Mouse (Mus musculus): ENCODE data around the gene Rnf111. TPM values are rescaled to one million over a fixed set of nuclear protein-coding genes. Genes with fewer than 3 reads are reported as not detected.

Rnf111 gene
- polyA plus RNA-seq, 1 experiment from 2014 or later: 27.0 TPM

DNA sequence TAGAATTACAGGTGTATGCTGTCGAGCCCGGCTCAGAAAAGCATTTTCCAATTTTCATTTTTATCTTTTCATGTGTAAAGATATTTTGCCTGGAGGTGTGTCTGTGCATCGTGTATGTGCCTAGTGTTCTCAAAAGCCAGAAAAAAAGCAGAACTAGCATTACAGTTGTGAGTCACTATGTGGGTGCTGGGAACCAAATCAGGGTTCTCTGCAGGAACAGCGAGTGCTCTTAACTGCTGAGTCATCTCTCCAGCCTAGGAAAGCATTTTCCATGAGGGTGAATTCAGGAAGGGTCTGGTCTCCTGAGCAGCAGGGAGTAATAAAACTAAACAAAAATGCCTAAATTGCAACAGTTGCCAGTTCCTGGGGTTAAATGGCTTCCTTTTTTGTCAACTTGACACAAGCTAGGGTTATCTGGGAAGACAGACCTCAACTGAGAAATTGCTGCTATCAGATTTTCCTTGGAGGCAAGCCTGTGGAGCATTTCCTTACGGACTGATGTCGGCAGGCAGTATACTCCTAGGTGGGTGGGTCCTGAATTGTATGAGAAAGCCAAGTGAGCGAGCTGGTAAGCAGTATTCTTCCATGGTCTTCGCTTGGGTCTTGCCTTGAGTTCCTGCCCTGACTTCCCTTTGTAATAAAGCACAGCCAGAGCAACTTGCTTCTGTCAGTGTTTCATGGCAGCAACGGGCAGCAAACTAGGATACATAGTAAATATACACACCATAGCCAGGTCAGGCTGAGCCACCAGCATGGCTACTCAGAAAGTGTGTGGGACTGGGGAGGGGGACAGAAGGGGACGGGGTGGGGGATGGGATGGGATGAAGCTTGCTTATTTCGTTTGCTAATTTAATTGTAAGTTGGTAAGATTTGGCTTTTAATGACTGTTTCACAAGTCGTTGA, 111.6 kb downstream of the Rnf111 start:
- Histone ChIP-seq H3K9ac (no peak overlapping the region), H3K4me3 (no peak overlapping the region), H3K4me1 (no peaks in the 10 kb centered on the region), H3K9me3 (no peaks in the 10 kb centered on the region), H3K27ac (no peak overlapping the region), H3K4me2 (no peak overlapping the region), H3K36me3 (peaks cover 15% of the 10 kb centered on the region; the same call in 1 of the 2 replicates), H3K27me3 (no peaks in the 10 kb centered on the region)
- no peak for ATAC-seq (ENCODE audit: borderline replicate concordance, extremely low read depth, low FRiP score, low TSS enrichment)
- WGBS: 66% methylated on average over 12 of the region's 12 CpGs

DNA sequence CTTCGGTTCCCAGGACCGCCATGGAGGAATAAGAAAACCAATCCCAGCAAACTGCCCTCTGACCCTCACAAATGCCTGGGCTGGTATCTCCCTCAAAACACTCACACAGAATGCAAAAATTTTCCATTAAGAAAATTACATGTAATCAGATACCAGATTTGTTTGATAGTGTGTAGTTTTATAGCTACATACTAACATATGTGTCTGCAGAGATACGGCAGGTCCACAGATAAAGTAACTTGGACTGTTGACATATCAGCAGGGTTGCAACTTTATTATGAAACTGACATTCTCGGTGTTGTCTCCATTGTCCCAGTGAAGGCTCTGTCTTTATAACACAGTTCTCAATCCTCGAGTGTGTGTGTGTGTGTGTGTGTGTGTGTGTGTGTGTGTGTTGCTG, 112.5 kb downstream of the Rnf111 start:
- no peak for ATAC-seq (ENCODE audit: borderline replicate concordance, extremely low read depth, low FRiP score, low TSS enrichment)
- Histone ChIP-seq H3K4me1 (no peaks in the 10 kb centered on the region), H3K4me2 (no peak overlapping the region), H3K4me3 (no peak overlapping the region), H3K9ac (no peak overlapping the region), H3K36me3 (peaks cover 9% of the 10 kb centered on the region; the same call in 1 of the 2 replicates), H3K27me3 (no peaks in the 10 kb centered on the region), H3K27ac (no peak overlapping the region), H3K9me3 (no peaks in the 10 kb centered on the region)
- WGBS: 86% methylated on average over 5 of the region's 5 CpGs

DNA sequence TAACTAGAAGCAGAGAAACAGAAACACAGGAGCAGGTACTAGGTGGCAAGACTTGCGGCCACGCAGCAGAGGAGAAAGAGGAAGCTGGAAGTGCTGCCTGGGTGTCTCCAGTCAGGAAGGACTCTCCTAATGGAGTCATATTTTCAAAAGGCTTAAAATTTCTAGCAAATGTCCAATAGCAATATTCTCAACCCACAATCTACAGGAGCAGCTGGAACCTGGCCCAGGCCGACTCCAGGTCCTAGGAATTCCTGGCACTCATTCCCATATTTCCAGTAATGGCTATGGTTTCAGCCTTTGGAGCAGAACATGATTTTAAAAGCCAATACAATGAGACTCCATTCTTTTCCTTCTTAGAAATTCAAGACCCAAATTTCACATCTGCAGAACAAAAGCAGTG, 114.0 kb downstream of the Rnf111 start:
- H3K27ac ChIP-seq: no peak overlapping the region
- ATAC-seq (ENCODE audit: borderline replicate concordance, extremely low read depth, low FRiP score, low TSS enrichment): no peak
- WGBS: 78% methylated on average over 3 of the region's 3 CpGs
- H3K9me3 ChIP-seq: no peaks in the 10 kb centered on the region
- H3K9ac ChIP-seq: no peak overlapping the region
- H3K4me1 ChIP-seq: no peaks in the 10 kb centered on the region
- no peak overlapping the region for H3K4me2 ChIP-seq
- H3K36me3 ChIP-seq: peaks cover 12% of the 10 kb centered on the region; the same call in 1 of the 2 replicates
- no peaks in the 10 kb centered on the region for H3K27me3 ChIP-seq
- H3K4me3 ChIP-seq: no peak overlapping the region

DNA sequence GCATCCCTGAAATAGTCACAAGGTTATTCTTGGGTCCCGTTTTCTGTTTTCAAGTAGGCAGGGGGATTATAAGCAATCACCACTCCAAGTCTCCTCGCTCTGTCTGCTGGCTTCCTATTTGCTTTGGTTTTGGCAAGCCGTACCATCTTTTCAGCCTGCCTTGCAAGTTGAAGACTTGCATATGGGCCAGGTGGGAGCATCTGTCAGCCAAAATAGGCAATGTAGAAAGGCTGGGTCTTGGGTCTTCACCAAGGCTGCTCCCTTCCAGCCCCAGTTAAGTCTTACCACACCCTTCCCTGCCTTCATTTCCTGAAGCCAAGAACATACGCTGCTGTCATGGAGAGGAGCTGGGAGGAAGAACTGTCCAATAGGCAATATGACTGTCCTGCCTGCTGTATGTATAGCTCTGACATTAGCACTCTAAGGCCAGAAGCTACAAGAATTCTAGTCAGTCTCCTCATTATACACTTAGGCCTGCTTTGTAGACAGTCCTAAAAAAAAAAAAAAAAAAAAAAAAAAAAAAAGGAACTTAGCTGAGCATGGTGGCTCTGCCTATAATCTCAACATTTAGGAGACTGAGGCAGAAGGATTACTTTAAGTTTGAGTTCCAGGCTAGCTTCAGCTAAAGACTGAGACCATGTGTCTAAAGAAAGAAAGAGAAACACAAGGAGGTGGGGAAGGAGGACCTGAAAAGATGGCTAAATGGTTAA, 116.0 kb downstream of the Rnf111 start:
- H3K27ac ChIP-seq: no peak overlapping the region
- H3K27me3 ChIP-seq: no peaks in the 10 kb centered on the region
- no peaks in the 10 kb centered on the region for H3K9me3 ChIP-seq
- no peak overlapping the region for H3K4me2 ChIP-seq
- no peaks in the 10 kb centered on the region for H3K4me1 ChIP-seq
- 83% methylated on average over 4 of the region's 4 CpGs for WGBS
- H3K4me3 ChIP-seq: no peak overlapping the region
- H3K36me3 ChIP-seq: peaks cover 21% of the 10 kb centered on the region; the same call in 1 of the 2 replicates
- H3K9ac ChIP-seq: no peak overlapping the region
- no peak for ATAC-seq (ENCODE audit: borderline replicate concordance, extremely low read depth, low FRiP score, low TSS enrichment)

- H3K4me3 ChIP-seq: no peak overlapping the region
- peaks cover 30% of the 10 kb centered on the region; the same call in 1 of the 2 replicates for H3K36me3 ChIP-seq
- no peaks in the 10 kb centered on the region for H3K9me3 ChIP-seq
- 64% methylated on average over 18 of the region's 18 CpGs for WGBS
- H3K4me1 ChIP-seq: no peaks in the 10 kb centered on the region
- no peak overlapping the region for H3K9ac ChIP-seq
- no peak overlapping the region for H3K4me2 ChIP-seq
- no peaks in the 10 kb centered on the region for H3K27me3 ChIP-seq
- ATAC-seq (ENCODE audit: borderline replicate concordance, extremely low read depth, low FRiP score, low TSS enrichment): no peak
- H3K27ac ChIP-seq: no peak overlapping the region
Observed at GRCm38 (mm10) chr9:70384958-70385728, 118.4 kb downstream of the Rnf111 start.

GRCm38 (mm10) chr9:70384494-70384893, 119.0 kb downstream of the Rnf111 start:
- H3K27me3 ChIP-seq: no peaks in the 10 kb centered on the region
- H3K9me3 ChIP-seq: no peaks in the 10 kb centered on the region
- H3K4me1 ChIP-seq: no peaks in the 10 kb centered on the region
- H3K27ac ChIP-seq: no peak overlapping the region
- H3K36me3 ChIP-seq: peaks cover 30% of the 10 kb centered on the region; the same call in 1 of the 2 replicates
- 93% methylated on average over 4 of the region's 4 CpGs for WGBS
- no peak overlapping the region for H3K4me3 ChIP-seq
- H3K9ac ChIP-seq: no peak overlapping the region
- ATAC-seq (ENCODE audit: borderline replicate concordance, extremely low read depth, low FRiP score, low TSS enrichment): no peak
- H3K4me2 ChIP-seq: no peak overlapping the region

- Histone ChIP-seq H3K4me3 (no peak overlapping the region), H3K27ac (no peak overlapping the region), H3K36me3 (peaks cover 32% of the 10 kb centered on the region; the same call in 1 of the 2 replicates), H3K9me3 (no peaks in the 10 kb centered on the region), H3K9ac (no peak overlapping the region), H3K27me3 (no peaks in the 10 kb centered on the region), H3K4me2 (no peak overlapping the region), H3K4me1 (no peaks in the 10 kb centered on the region)
- WGBS: 72% methylated on average over 10 of the region's 10 CpGs
- no peak for ATAC-seq (ENCODE audit: borderline replicate concordance, extremely low read depth, low FRiP score, low TSS enrichment)
Observed at GRCm38 (mm10) chr9:70383750-70384149, 119.8 kb downstream of the Rnf111 start.

DNA sequence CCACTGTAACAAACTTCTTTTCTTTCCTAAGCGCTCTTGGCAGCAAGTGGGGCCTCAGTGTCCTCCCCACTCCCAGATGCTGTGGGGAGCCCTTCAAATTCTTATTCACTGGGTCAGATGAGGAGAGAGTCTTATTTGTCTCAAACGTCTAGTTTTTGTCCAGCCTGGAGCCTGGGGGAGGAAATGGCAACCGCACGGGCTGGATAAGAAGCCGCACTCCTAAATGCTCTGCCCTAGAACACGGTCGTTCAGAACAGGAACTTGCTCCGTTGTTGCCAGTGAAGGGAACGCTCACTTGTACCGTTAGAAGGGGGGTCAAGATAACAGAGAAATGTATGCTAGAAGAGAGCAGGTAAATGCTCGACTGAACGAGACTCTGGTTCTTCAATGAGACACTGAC, 121.4 kb downstream of the Rnf111 start:
- H3K27me3 ChIP-seq: no peaks in the 10 kb centered on the region
- 69% methylated on average over 12 of the region's 12 CpGs for WGBS
- H3K4me2 ChIP-seq: no peak overlapping the region
- H3K4me1 ChIP-seq: no peaks in the 10 kb centered on the region
- no peak overlapping the region for H3K9ac ChIP-seq
- no peak overlapping the region for H3K27ac ChIP-seq
- ATAC-seq (ENCODE audit: borderline replicate concordance, extremely low read depth, low FRiP score, low TSS enrichment): no peak
- peaks cover 48% of the 10 kb centered on the region for H3K36me3 ChIP-seq
- no peak overlapping the region for H3K4me3 ChIP-seq
- H3K9me3 ChIP-seq: no peaks in the 10 kb centered on the region

DNA sequence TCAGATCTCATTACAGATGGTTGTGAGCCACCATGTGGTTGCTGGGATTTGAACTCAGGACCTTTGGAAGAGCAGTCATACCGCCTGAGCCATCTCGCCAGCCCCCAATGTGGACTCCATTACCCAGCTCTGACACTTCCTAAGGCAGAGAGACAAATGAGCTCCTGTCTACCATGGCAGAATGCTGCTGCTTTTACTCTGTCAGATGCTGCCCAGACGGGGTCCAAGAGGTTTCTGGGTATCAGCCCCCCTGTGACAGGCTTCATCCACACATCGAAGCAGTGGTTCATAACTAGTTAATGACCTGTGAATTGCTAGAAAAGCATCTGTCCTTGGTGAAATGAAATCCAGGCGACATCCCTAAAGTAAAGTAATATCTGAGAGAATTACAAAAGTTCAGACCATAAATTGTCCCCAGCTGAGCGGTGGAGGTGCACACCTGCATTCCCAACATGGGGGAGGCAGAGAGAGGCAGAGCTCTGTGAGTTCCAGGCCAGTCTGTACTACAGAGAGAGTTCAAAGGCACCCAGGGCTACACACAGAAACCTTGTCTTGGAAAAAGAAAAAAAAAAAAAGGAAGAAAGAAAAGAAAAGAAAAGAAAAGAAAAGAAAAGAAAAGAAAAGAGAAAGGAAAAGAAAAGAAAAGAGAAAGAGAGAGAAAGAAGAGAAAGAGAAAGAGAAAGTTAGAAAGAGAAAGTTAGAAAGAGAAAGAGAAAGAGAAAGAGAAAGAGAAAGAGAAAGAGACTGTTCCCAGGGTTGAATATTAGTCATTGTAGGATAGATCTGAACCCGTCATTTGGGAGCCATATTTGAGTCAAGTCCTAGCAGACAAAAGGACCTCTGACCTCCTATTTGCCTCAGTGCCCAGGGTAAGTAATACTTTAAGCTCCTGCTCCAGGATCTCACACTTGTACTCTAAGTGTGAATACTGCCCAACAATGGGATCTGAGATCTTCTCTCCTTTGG, 123.7 kb downstream of the Rnf111 start:
- Histone ChIP-seq H3K4me2 (no peak overlapping the region), H3K9ac (no peak overlapping the region), H3K27ac (no peak overlapping the region), H3K9me3 (no peaks in the 10 kb centered on the region), H3K4me3 (no peak overlapping the region), H3K36me3 (peaks cover 43% of the 10 kb centered on the region), H3K27me3 (no peaks in the 10 kb centered on the region), H3K4me1 (no peaks in the 10 kb centered on the region)
- no peak for ATAC-seq (ENCODE audit: borderline replicate concordance, extremely low read depth, low FRiP score, low TSS enrichment)
- WGBS: 77% methylated on average over 7 of the region's 7 CpGs

Data from lung, embryonic 15.5 days (tissue).